Mouse (Mus musculus): Measurements from ENCODE around the gene Ensa. TPM values are rescaled to one million over a fixed set of nuclear protein-coding genes. Genes with fewer than 3 reads are reported as not detected.

Gene Ensa
- total RNA-seq, 1 experiment from 2014 or later, result 157 TPM

DNA sequence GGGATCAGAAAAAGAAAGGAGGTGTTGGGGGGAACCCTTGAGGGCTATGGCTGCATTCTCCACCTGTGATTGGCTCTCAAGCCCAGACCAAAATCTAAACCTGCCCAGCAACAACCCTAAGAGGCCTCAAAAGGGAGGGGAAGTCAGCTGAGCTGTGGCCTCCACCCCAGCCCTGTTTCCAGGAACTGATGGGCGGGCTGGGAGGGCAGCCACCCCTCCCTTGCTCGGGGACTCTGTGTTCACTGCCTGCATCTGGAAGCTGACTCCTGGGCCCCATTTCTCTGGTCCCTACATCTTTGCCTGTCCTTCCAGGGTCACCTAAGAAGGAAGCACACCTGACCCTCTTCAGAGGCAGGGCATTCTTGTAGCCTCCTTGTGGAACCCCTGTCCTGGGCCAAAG lies 49.4 kb downstream of the Ensa start:
- peak; percentile 71 for ATAC-seq (ENCODE audit: extremely low read depth, insufficient number of reproducible peaks, low FRiP score, poor library complexity, severe bottlenecking)

- no peak for ATAC-seq (ENCODE audit: extremely low read depth, insufficient number of reproducible peaks, low FRiP score, poor library complexity, severe bottlenecking)
These were observed 50.0 kb downstream of the Ensa start for GRCm38 (mm10) chr3:95674812-95675211.

- ATAC-seq (ENCODE audit: extremely low read depth, insufficient number of reproducible peaks, low FRiP score, poor library complexity, severe bottlenecking), result 0 out of 2 replicates have a peak, but pooled peaks have one; percentile 2
These were observed 50.7 kb downstream of the Ensa start for GRCm38 (mm10) chr3:95675301-95676092.

DNA sequence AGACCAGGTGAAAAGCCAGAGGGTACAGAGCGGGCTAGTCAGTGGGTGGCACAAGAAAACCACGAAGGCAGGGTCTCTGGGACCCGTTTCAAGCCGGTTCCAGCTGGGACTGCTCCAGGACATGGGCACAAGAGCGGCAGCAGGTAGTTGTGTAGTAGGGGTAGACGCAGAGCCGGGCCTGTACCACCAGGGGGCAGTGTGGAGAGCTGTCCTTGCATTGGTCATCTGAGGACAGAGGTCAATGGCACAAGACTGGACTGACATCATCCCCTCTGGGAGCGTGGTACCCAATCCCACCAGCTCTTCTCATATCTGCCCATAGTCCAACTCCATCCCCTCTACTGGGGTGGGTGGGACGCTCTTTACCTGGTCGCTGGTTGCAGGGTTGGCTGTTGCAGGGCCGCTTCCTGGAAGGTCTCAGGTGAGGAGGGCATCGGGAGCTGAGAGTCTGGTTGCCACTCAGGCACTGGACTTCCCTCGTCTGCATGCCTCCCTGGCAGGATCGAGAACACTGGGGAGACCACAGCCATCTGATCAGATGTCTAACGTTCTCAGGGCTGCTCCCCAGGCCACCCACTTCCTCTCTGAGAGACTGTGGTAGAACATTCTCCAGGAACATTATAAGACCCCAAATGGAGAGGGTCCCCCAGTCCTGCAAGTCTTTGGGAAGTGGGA lies 52.1 kb downstream of the Ensa start:
- ATAC-seq (ENCODE audit: extremely low read depth, insufficient number of reproducible peaks, low FRiP score, poor library complexity, severe bottlenecking), result peak; percentile 14; the same call in 1 of the 2 replicates

- no peak for ATAC-seq (ENCODE audit: extremely low read depth, insufficient number of reproducible peaks, low FRiP score, poor library complexity, severe bottlenecking)
These were observed 52.8 kb downstream of the Ensa start for GRCm38 (mm10) chr3:95677420-95678090.

- ATAC-seq (ENCODE audit: extremely low read depth, insufficient number of reproducible peaks, low FRiP score, poor library complexity, severe bottlenecking), result no peak
These were observed 54.8 kb downstream of the Ensa start for GRCm38 (mm10) chr3:95679551-95679950.

DNA sequence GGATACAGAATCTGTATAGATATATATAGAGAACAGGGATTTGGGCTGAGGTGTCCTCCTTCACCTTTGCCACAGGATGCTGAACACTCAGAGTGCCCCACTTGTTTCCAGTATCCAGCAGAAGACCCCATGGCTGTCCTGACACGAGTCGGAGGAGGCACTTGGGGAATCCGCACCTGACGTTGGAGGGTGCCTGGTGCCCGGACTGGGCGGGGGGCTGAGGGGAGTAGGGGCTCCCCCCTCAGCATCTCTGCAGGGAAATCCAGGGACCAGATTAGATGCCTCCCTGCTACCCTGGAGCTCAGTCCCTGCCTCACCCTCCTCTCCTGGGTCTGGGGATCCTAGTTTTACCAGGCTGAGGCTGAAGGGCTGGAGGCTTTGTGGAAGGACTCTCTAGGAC lies 55.9 kb downstream of the Ensa start:
- no peak for ATAC-seq (ENCODE audit: extremely low read depth, insufficient number of reproducible peaks, low FRiP score, poor library complexity, severe bottlenecking)

DNA sequence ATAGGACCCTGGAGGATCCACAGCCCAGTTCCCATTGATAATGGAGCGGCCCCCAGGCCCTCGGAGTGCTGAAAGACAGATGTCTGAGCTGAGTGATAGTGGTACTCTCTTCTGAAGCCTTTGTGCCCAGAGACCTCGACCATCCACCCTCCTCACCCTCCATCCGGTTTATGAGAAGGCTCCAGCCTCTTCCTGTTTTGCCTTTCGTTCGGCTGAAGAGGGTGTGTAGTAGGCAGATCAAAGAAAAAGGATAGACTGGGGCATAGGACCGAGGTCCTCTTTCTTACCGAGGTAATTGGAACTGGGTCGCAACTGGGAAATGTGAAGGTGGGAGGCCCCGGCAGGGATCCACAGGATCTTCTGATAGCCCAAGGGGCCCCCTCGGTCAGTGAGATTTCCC lies 56.6 kb downstream of the Ensa start:
- ATAC-seq (ENCODE audit: extremely low read depth, insufficient number of reproducible peaks, low FRiP score, poor library complexity, severe bottlenecking), result no peak

Other genes with a start within 250 kb of the Ensa start
- gene 4930558C23Rik, start 222.2 kb upstream of the Ensa start, total RNA-seq (2017), result not detected in 2 replicates
- gene Arnt, start 190.6 kb upstream of the Ensa start, total RNA-seq (2017), result 60.4 and 67.5 TPM in 2 replicates
- 1.7 and 2.8 TPM in 2 replicates for gene Ctsk, start 125.7 kb upstream of the Ensa start, total RNA-seq (2017)
- gene Ctss, start 98.2 kb upstream of the Ensa start, total RNA-seq (2017), result 904 and 941 TPM in 2 replicates
- 0.49 TPM in 1 of 2 replicates, not detected in the other for gene Hormad1, start 65.3 kb upstream of the Ensa start, total RNA-seq (2017)
- 34.0 and 43.7 TPM in 2 replicates for gene Golph3l, start 36.1 kb upstream of the Ensa start, total RNA-seq (2017)
- 1,463 and 1,559 TPM in 2 replicates for gene Mcl1, start 33.8 kb downstream of the Ensa start, total RNA-seq (2017)
- 0.47 and 0.74 TPM in 2 replicates for gene Adamtsl4, start 62.9 kb downstream of the Ensa start, total RNA-seq (2017)
- 3.8 and 4.5 TPM in 2 replicates for gene Ecm1, start 114.6 kb downstream of the Ensa start, total RNA-seq (2017)
- 35.3 and 46.3 TPM in 2 replicates for gene Tars2, start 135.2 kb downstream of the Ensa start, total RNA-seq (2017)
- gene Rprd2, start 193.9 kb downstream of the Ensa start, total RNA-seq (2017), result 52.3 and 54.8 TPM in 2 replicates
- gene Prpf3, start 230.9 kb downstream of the Ensa start, total RNA-seq (2017), result 56.2 and 62.6 TPM in 2 replicates
- gene Mrps21, start 246.5 kb downstream of the Ensa start, total RNA-seq (2017), result 155 and 192 TPM in 2 replicates

Data from neutrophil, adult 5-6 weeks (primary cell).